Mouse (Mus musculus): ENCODE results near the gene Gucd1.
"Not testable (repeated sequence)": the region's sequence is repeated elsewhere in the genome, so short reads cannot be mapped to it uniquely, and the experiment has no call there.

Gene Gucd1

GRCm38 (mm10) chr10:75517758-75518143 lies at the start of gene Gucd1:
Gene Gucd1 (minus strand): TSS chr10:75517972.
- peak; percentile 95 for DNase-seq

GRCm38 (mm10) chr10:75566765-75567164 lies 49.0 kb upstream of the Gucd1 start:
- DNase-seq: not testable (repeated sequence)

GRCm38 (mm10) chr10:75566321-75566720 lies 48.5 kb upstream of the Gucd1 start:
- no peak for DNase-seq

- no peak for DNase-seq
Measured at GRCm38 (mm10) chr10:75565906-75566305, 48.1 kb upstream of the Gucd1 start.

- DNase-seq: no peak
Measured at GRCm38 (mm10) chr10:75565436-75565835, 47.7 kb upstream of the Gucd1 start.

DNA sequence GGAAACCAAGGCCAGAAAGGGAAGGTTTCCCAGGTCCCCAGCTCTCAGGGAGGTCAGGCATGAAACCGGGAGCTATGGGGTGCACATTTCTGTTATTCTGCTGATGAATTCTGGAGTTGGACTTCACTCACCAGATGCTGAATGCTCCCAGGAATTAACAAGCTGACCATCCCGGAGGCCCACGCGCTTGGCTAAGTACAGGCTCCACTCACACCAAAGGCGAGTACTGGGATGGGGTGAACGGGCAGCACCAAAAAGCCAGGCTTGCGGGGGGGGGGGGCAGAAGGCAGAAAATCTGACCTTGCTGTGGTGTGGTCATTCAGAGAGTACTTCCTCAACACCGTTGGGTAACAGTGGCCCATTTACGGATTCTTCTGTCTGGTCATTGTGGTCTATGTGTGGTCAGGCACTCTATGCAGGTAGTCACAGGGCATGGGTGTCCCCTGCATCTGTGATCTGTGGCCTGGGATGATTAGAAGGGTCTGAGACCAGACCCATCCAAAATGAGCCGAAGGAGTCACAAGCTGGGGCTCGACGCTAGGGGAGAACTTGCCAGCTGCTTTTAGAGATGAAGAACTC lies 47.0 kb upstream of the Gucd1 start:
- no peak for DNase-seq

DNA sequence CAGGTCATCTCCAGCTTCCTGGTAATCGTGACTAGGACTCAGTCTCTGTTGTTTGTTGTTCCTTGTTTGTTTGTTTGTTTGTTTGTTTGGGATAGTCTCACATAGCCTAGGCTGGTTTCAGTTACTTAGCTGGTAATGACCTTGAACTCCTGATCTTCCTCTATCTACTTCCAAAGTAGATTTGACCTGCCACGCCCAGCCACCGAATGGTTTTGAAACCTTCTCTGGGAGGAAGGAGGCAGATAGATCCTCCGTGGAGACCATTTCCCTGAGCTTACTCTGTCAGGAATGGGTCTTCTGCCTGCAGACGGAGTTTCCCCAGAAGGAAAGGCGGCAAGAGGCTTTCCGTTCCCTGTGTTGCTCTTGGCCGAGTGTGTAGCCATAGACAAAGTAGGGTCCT lies 44.8 kb upstream of the Gucd1 start:
- no peak for DNase-seq

DNA sequence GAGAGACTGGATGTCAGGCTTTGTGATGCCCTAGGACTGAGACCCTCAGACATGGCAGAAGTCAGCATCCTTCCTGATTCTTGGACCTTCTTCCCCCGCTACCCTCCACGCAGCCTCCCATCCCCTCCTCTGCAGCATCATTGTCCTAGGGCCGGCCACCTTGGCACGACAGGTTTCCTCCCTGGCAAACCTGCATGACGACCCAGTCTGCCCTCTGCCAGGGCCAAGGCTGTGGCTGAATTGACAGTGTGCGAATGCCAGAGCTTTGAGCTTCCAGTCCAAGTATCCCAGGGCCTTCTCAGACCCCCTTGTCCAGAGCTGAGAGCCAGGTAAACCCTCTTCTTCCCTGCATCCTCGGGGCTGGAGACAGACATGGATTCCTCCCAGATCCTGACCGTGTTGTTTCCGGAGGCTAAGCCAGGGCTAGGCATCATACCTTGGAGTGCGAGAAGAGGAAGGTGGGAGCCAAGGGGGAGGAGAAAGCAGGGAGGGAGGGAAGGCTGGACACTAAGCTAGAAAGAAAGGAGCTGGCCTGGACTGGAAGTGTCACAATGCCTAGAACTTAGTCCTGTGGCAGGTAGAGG lies 43.4 kb upstream of the Gucd1 start, which contains the start of gene Ggt1:
Gene Ggt1, plus strand, starts transcription at position 534 of the 584 bp plus-strand sequence.
- DNase-seq: no peak

DNA sequence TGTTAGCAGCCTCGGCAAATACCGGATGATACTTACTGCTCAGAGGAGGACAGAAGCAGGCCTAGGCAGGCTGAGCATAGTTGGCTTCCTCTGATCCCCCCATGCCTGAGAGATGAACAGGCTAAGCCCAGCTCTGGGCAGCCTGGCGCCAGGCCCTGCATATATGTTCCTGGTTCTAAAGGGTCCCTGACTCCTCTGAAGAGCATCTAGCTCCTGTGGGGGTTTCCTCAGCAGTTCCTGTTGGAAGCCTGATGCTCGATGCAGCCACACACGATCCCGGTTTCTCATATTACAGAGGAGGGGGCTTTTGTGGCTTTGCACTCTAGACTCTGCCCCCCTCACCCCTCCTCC lies 42.8 kb upstream of the Gucd1 start:
- DNase-seq: no peak

DNA sequence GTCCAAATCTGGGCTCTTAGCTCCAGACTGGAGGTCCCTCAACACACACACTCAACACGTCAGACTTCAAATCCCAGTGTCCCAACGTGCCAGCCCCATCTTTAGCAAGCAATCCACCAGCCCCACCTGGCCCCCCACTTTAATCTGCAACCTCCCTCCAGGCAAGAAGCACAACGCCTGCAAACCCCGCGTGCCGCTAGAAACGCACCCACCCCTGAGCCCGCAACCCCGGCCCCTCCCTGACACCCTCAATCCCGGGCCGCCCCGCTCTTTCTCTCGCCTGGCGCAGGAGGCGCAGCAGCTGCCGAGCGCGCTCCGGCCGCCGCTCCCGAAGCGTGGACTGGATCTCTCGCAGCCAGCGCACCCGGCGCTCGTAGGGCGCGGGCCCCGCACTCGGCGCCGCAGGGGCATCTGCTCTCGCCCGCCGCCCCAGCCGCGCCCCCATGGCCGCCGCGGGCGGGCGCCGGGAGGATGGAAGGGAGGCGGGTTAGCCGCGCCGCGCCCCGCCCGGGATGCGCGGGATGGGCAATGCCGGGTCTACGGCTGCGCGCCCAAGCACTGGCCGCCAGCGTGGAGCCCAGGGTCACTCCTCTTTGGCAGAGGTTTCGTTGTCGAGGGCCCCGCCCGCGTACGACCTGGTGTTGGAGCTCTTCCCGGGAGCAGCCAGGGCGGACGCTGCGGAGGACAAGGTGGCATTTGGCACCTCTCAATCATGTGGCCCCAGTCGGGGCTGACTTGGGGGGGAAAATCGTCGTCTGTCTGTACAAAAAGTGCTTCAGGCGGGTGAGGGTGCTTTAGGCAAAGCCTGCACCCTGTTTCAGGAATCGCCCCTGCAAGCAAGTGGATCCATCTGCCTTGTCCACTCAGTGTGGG lies 42.1 kb upstream of the Gucd1 start, which contains the start of gene Lrrc75b:
Gene Lrrc75b, minus strand, starts transcription at position 655 of the 873 bp plus-strand sequence.
- peak; percentile 57 for DNase-seq

DNA sequence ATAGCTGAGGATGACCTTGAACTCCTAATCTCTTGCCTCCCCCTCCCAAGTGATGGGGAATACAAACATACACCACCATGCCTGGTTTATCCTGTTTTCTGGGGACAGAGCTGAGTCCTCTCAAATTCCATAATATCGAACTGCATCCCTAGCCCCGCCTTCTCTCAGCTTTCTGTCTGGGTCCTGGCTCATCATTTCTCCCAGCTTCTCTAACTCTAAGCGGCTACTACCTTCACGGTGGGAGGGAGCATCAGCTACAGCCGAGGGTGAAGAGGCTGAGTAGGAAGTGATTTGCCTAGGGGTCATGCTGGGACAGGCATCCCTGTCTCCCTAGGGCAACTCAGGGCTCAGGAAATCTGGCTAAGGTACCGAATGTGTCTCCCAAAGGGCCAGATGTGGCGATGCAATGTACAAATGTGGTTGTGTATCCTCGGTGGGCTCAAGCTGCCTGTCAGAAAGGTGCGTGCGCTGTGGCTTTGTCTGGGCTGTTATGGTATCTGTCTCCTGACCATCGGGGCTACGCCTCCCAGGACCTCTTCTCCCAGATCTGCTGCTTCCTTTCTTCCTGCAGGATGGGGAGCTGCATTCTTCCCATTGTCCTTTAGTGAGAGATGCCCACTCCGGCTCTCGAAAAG lies 41.4 kb upstream of the Gucd1 start:
- no peak for DNase-seq

DNA sequence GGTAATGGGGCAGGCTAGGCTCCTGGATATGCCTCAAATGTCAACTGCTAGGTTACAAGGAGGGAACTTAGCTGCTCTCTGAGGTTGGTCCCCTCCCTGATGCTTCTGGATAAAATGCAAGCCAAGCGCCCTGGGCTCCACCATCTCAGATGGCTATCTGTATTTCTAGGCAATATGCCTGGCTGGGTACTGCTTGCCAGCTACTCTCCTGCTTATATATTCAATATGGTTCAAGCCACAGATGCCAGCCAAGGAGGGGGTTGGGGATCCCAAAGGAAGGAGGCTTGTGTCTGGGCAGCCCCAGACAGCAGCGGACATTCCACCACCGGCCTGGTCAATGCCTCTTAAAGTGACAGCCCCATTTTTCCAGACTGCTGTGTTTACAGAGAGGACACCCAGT lies 40.7 kb upstream of the Gucd1 start:
- DNase-seq: peak; percentile 37

DNA sequence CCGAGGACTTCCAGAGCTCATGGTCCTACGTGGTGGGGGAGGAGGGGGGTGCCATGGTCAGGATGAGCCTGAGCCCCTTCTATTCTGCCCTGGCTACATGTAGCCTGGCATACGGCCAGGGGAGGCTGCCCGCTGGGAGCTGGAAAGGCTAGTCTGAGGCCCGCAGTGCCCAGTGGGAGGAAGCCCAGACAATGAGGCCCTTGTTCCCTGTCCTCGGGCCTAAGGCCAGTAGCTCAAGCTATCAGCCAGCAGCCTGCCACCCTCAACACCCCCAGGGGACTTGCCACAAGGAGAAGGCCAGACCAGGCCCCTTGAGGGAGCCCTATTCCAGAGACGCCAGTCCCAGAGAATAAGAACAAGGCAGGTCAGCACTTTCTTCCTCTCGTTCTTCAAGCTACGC lies 38.3 kb upstream of the Gucd1 start:
- peak; percentile 54 for DNase-seq

DNA sequence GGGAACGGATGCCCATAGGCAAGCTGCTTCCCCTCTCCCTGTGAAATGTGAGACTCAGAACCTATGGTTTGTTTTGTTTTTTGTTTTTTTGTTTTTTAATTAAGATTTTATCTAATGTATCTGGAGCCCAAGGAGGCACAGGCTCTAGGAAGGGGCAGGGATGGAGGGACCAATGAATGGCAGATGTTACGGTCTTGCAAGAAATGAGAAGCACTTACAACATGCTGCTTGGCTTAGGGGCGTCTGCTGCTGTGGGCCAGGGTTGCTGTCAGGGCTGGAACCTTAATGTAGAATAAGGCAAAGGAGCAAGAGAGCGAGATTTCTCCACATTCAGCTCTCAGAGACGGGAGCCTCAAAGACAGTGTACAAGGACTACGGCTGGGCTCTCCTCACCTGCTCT lies 37.8 kb upstream of the Gucd1 start:
- no peak for DNase-seq

GRCm38 (mm10) chr10:75554090-75554489 lies 36.3 kb upstream of the Gucd1 start:
- DNase-seq: no peak

- no peak for DNase-seq
Measured at GRCm38 (mm10) chr10:75552701-75553450, 35.1 kb upstream of the Gucd1 start.

DNA sequence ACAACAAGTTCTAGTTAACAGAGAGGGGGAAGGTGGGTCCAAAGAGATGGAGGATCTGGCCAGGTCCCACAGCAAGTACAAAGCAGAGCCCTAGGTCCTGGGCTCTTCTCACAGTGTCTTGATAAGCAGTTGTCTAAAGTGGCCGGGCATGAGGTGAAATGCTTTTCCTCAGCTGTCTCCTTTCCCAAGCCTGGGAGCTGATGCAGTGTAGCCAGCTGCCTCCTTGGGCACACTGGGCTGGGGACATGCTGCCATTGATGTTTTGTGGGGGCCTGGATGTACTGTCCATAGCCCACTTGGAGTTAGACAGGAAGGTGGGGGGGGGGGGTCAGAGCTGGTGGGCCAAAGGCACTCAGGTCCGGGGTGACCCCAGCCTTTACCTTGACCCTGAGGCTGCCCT lies 34.3 kb upstream of the Gucd1 start:
- no peak for DNase-seq

DNA sequence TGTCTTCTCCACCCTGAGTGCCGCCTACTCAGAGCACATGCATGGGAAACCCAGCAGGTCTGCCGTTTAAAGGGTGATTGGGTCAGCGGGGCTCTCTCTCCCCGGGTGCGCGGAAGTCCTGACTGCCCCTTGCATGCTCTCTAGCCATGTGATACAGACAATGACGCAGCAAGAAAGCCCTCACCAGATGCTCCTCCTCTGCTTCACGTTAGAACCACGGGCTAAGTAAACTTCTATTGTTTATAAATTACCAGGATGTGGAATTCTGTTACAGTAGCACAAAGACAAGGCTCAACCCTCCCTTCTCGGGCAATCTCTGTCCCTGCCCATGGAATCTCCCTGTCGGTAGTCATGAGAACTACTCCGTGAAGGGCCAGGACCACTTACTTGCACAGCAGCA lies 33.4 kb upstream of the Gucd1 start:
- DNase-seq: no peak

- DNase-seq: no peak
Measured at GRCm38 (mm10) chr10:75549886-75550285, 32.1 kb upstream of the Gucd1 start.

GRCm38 (mm10) chr10:75548486-75548885 lies 30.7 kb upstream of the Gucd1 start:
- DNase-seq: no peak

GRCm38 (mm10) chr10:75547901-75548300 lies 30.1 kb upstream of the Gucd1 start:
- no peak for DNase-seq

DNA sequence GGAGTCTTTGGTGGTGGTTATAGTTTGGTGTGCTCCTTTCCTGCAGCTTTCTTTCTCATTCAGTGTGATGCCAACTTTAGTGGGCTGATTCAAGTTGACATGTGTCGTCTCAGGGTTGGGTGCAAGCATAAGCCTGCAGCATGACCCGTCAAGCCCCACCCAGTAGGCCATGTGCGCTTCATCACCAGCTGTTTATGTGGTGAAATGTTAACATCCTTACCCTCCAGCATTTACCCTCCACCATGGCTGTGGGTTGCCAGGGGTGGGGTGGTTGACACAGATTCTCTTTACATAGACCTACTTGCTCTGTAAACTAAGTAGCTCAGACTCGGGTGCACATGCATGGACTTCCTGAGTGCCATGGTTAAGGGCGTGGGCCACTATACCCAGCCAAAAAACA lies 18.4 kb upstream of the Gucd1 start:
- DNase-seq: no peak

- no peak for DNase-seq
Measured at GRCm38 (mm10) chr10:75535423-75535822, 17.7 kb upstream of the Gucd1 start.
